Comparison of ENCODE assay signal across 8 mouse cellular contexts in genomic region chr16:95832346-95832739, GRCm38 (mm10).
DNase-seq lines count a peak whose midpoint lies in the region; ATAC-seq and TF ChIP-seq lines count a peak whose summit lies in the region.

No protein-coding gene starts in this region.

- no peak for TF ChIP-seq CTCF in gastrocnemius, adult 2 months (IDR thresholded peaks at IDR 0.05)

- H3K36me3 ChIP-seq in lung, embryonic 16.5 days (ENCODE audit: control insufficient read depth, insufficient read depth, low read length): no peaks in the 10 kb centered on the region
- no peaks in the 10 kb centered on the region for H3K36me3 ChIP-seq in limb, embryonic 11.5 days (ENCODE audit: control insufficient read depth, insufficient read depth, low read length)
- no peaks in the 10 kb centered on the region for H3K36me3 ChIP-seq in stomach, embryonic 16.5 days (ENCODE audit: control insufficient read depth, insufficient read depth, low read length)

- no peak overlapping the region for H3K4me3 ChIP-seq in gastrocnemius, adult 2 months
- H3K4me3 ChIP-seq in lung, embryonic 16.5 days (ENCODE audit: low read length): no peak overlapping the region
- no peak overlapping the region for H3K4me3 ChIP-seq in limb, embryonic 11.5 days (ENCODE audit: low read depth, low read length)
- H3K4me3 ChIP-seq in stomach, embryonic 16.5 days (replicated peaks; ENCODE audit: low read length): no peak overlapping the region

- no peaks in the 10 kb centered on the region for H3K9me3 ChIP-seq in lung, embryonic 16.5 days (ENCODE audit: control insufficient read depth, low read length)
- H3K9me3 ChIP-seq in limb, embryonic 11.5 days (ENCODE audit: control insufficient read depth, low read length): no peaks in the 10 kb centered on the region
- H3K9me3 ChIP-seq in stomach, embryonic 16.5 days (replicated peaks; ENCODE audit: control insufficient read depth, low read length): no peaks in the 10 kb centered on the region

- no peak overlapping the region; the same call in 1 of the 2 replicates for H3K9ac ChIP-seq in lung, embryonic 16.5 days (ENCODE audit: low read length)
- no peak overlapping the region for H3K9ac ChIP-seq in limb, embryonic 11.5 days (ENCODE audit: low read length)
- H3K9ac ChIP-seq in stomach, embryonic 16.5 days (ENCODE audit: low read length): no peak overlapping the region; the same call in 1 of the 2 replicates

- H3K4me1 ChIP-seq in lung, embryonic 16.5 days (replicated peaks; ENCODE audit: control insufficient read depth, insufficient read depth, low read length): peaks cover 40% of the 10 kb centered on the region
- H3K4me1 ChIP-seq in limb, embryonic 11.5 days (ENCODE audit: control insufficient read depth, insufficient read depth, low read length): peaks cover 32% of the 10 kb centered on the region
- H3K4me1 ChIP-seq in stomach, embryonic 16.5 days (ENCODE audit: control insufficient read depth, insufficient read depth, low read length): peaks cover 24% of the 10 kb centered on the region

- H3K27me3 ChIP-seq in lung, embryonic 16.5 days (ENCODE audit: control insufficient read depth, insufficient read depth, low read depth, low read length): no peaks in the 10 kb centered on the region
- no peaks in the 10 kb centered on the region for H3K27me3 ChIP-seq in limb, embryonic 11.5 days (ENCODE audit: control insufficient read depth, insufficient read depth, low read length)
- no peaks in the 10 kb centered on the region for H3K27me3 ChIP-seq in stomach, embryonic 16.5 days (ENCODE audit: control insufficient read depth, insufficient read depth, low read length)

- peak overlapping the region; percentile 70 for H3K27ac ChIP-seq in gastrocnemius, adult 2 months
- peak overlapping the region; percentile 81 for H3K27ac ChIP-seq in lung, embryonic 16.5 days (ENCODE audit: low read length)
- H3K27ac ChIP-seq in limb, embryonic 11.5 days (replicated peaks; ENCODE audit: low read depth, low read length): peak overlapping the region; percentile 23; the same call in 1 of the 2 replicates
- peak overlapping the region; percentile 70 for H3K27ac ChIP-seq in stomach, embryonic 16.5 days (ENCODE audit: low read length)

- WGBS in lung, embryonic 16.5 days: 25% methylated on average over 9 of the region's 9 CpGs
- 84% methylated on average over 9 of the region's 9 CpGs for WGBS in limb, embryonic 11.5 days
- 60% methylated on average over 9 of the region's 9 CpGs for WGBS in stomach, embryonic 16.5 days

- ATAC-seq in lung, embryonic 16.5 days (ENCODE audit: low read depth): no peak
- no peak for ATAC-seq in limb, embryonic 11.5 days (ENCODE audit: insufficient number of reproducible peaks, low FRiP score, low TSS enrichment, low read depth)
- no peak for ATAC-seq in stomach, embryonic 16.5 days (ENCODE audit: insufficient read depth, low FRiP score)

- intact Hi-C loops in gastrocnemius, adult 2 months (cut with DNase I): no loop called here

- DNase-seq in gastrocnemius, adult 2 months: no peak
- DNase-seq in gastrocnemius, adult 8-10 months (ENCODE audit: low spot score in 2 of 2): no peak
- DNase-seq in lung, postnatal 14 days: no peak
- no peak for DNase-seq in limb, embryonic 11.5 days (ENCODE audit: low spot score)
- DNase-seq in layer of hippocampus, postnatal 14 days (ENCODE audit: low spot score in 2 of 2): no peak
- no peak for DNase-seq in thymus, postnatal 36 days

- no peak overlapping the region for H3K4me2 ChIP-seq in lung, embryonic 16.5 days (ENCODE audit: low read depth, low read length)
- no peak overlapping the region for H3K4me2 ChIP-seq in limb, embryonic 11.5 days (ENCODE audit: low read depth, severe bottlenecking)
- H3K4me2 ChIP-seq in stomach, embryonic 16.5 days (ENCODE audit: low read depth, low read length): no peak overlapping the region

Comparison
In these comparisons a context has a peak if more than half of its experiments do, and no peak if none do; other contexts are left out.
1. H3K27ac ChIP-seq: peak in every context shown above with its lines; median percentile 81 in lung, embryonic 16.5 days; 70 in gastrocnemius, adult 2 months; 70 in stomach, embryonic 16.5 days; 23 in limb, embryonic 11.5 days.